Mouse (Mus musculus) erythroblast, embryonic 14.5 days (primary cell): ENCODE data around the gene Akap13. TPM values are rescaled to one million over a fixed set of nuclear protein-coding genes. Genes with fewer than 3 reads are reported as not detected.

Source experiments
- H3K27me3 ChIP-seq: 2 replicates; pipeline ENCODE4 v1.6.1; 2012; ENCODE audit warnings: inconsistent platforms; ENCODE audit not compliant: control insufficient read depth
- H3K36me3 ChIP-seq: 2 replicates; pipeline ENCODE4 v1.6.1; 2012; ENCODE audit warnings: mild to moderate bottlenecking, inconsistent platforms; ENCODE audit not compliant: control insufficient read depth
- H3K4me1 ChIP-seq: 2 replicates; pipeline ENCODE4 v1.6.1; 2012; ENCODE audit warnings: inconsistent platforms; ENCODE audit not compliant: control insufficient read depth
- H3K4me3 ChIP-seq: replicated peaks from 2 replicates; pipeline ENCODE3; 2012; ENCODE audit warnings: moderate library complexity, mild to moderate bottlenecking, inconsistent platforms
- H3K9me3 ChIP-seq: 2 replicates; pipeline ENCODE4 v1.6.1; 2012; ENCODE audit warnings: low read length, inconsistent platforms, mixed read lengths; ENCODE audit not compliant: control insufficient read depth
- GATA1 ChIP-seq: IDR thresholded peaks from 2 replicates; pipeline ENCODE4 v1.6.1; 2012; ENCODE audit warnings: low read length, inconsistent platforms, mixed read lengths
- TAL1 ChIP-seq: IDR thresholded peaks from 3 replicates; pipeline ENCODE4 v1.6.1; 2012; ENCODE audit warnings: low read length, inconsistent platforms, mixed read lengths
- polyA plus RNA-seq: library from polyadenylated mRNA; stranded (reverse); fragments of >175 nt; gene quantifications from 2 replicates; pipeline ENCODE4 v1.2.3, GENCODE M21; 2012

Akap13 gene
- polyA plus RNA-seq, 1 experiment: 1.8 TPM

DNA sequence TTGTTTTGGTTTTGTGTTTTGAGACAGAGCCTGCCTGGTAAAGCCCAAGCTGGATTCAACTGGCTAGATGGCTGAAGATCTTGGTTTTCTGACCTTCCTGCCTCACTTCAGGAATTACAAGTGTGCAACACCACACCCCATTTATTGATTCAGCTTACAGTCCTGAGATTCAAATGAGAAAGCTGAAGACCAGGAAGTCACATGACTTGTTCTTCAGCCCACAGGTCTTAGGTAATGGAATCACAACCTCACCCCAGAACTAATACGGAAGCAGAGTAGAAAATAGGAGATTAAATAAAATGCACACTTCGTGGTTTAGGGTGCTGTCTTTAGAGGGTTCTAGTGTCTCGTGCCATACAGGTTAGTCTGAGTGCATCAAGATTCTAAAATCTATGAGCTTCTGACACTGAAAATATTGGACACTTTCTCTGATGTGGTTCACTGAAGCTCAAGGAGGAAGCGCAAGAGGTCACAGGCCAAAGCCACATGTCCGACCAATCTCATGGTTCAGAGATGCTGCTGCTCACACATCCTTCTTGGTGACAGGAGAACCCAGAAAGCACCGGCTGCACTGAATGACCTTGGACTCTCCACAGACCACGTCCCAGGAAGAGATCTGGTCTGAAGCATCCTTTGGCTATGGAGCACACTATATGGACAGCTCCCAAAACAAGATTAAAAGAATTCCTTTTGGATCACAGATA is 39.3 kb upstream of the Akap13 start:
- H3K4me1 ChIP-seq: no peaks in the 10 kb centered on the region
- no peaks in the 10 kb centered on the region for H3K9me3 ChIP-seq
- H3K36me3 ChIP-seq: no peaks in the 10 kb centered on the region
- TF ChIP-seq TAL1 (no peak), GATA1 (no peak)
- no peaks in the 10 kb centered on the region for H3K27me3 ChIP-seq
- H3K4me3 ChIP-seq: no peak overlapping the region

DNA sequence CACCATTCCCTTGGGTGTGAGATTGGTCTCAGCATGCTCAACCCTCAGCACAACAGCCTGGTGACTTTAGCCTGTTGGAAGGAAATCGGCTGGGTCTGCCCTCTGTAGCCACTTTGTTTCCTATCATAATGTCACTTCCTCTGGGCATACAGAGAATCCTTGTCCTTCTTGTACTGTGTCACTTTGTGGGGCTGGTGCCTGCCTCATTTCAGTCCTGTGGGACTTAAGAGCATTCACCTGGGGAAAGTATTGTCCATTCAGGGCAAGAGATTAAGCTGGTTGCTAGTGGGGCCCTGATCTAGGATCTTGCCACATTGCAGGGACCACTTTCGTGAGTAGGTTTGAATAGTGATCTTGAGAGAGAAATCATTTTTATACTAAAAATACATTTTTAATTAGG is 34.4 kb upstream of the Akap13 start:
- TF ChIP-seq GATA1: no peak
- no peak for TF ChIP-seq TAL1
- H3K9me3 ChIP-seq: no peaks in the 10 kb centered on the region
- H3K36me3 ChIP-seq: no peaks in the 10 kb centered on the region
- H3K27me3 ChIP-seq: no peaks in the 10 kb centered on the region
- no peaks in the 10 kb centered on the region for H3K4me1 ChIP-seq
- no peak overlapping the region for H3K4me3 ChIP-seq

DNA sequence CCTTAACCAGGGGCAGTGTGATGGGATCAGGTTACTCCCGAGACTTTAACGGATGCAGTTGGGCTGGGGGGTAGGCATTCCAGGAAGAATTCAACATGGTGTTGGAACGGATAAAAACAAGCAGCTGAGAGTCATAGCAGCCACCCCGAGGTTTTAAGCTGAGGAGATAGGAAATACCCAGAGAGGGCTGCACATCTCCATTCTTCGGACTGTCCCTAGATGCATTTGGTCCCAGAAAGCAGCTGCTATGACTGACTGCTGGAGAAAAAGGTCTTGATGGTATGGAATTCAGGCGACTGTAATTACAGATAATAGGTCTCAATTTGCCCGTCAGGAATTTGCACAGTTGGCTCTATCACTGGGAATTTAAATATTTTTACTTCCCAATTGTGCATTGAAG is 31.2 kb upstream of the Akap13 start:
- H3K4me1 ChIP-seq: no peaks in the 10 kb centered on the region
- no peak overlapping the region for H3K4me3 ChIP-seq
- H3K36me3 ChIP-seq: no peaks in the 10 kb centered on the region
- no peaks in the 10 kb centered on the region for H3K9me3 ChIP-seq
- H3K27me3 ChIP-seq: no peaks in the 10 kb centered on the region
- no peak for TF ChIP-seq GATA1
- no peak for TF ChIP-seq TAL1

DNA sequence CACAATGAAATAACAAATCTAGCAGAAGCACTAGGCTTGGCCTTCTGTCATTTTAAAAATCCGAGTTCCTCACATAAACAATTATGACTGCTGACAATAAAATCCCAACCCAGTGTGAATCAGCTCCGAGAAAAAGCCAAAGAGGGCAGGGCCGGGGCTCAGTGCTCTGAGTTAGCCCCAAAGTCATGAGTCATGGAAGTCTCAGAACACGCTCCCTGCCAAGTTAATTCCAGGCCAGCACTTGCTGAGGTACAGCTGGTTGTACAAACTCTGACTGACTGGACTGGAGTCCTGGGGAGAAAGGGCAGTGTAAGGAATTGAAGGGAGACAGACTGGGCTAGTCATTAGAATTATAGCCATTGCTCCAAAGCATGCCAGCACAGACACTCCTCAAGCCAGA is 28.0 kb upstream of the Akap13 start:
- Histone ChIP-seq H3K4me1 (no peaks in the 10 kb centered on the region), H3K9me3 (no peaks in the 10 kb centered on the region), H3K4me3 (no peak overlapping the region), H3K36me3 (no peaks in the 10 kb centered on the region), H3K27me3 (no peaks in the 10 kb centered on the region)
- TF ChIP-seq GATA1 (no peak), TAL1 (no peak)

GRCm38 (mm10) chr7:75428913-75429312 is 26.4 kb upstream of the Akap13 start:
- no peaks in the 10 kb centered on the region for H3K36me3 ChIP-seq
- H3K27me3 ChIP-seq: no peaks in the 10 kb centered on the region
- H3K4me1 ChIP-seq: no peaks in the 10 kb centered on the region
- no peak overlapping the region for H3K4me3 ChIP-seq
- no peak for TF ChIP-seq TAL1
- TF ChIP-seq GATA1: no peak
- H3K9me3 ChIP-seq: no peaks in the 10 kb centered on the region

DNA sequence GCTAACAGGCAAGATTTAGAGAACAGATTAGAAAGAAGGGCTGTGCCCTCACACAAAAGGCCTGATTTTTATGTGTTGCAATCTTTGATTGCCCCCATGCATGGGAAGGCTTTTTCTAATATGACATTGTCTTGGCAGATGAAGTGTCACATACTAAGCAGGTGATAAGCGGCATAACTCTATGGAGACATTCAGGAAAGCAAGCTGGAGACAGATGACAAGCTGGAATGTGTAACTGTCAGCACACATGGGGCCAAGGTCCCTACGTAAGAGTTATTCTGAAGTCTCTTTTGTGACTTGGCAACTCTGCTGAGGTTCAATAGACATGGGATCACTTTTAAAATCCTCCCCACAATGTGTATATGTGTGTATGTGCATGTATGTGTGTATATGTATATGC is 24.8 kb upstream of the Akap13 start:
- H3K9me3 ChIP-seq: no peaks in the 10 kb centered on the region
- TF ChIP-seq TAL1: no peak
- TF ChIP-seq GATA1: no peak
- H3K4me1 ChIP-seq: no peaks in the 10 kb centered on the region
- H3K4me3 ChIP-seq: no peak overlapping the region
- no peaks in the 10 kb centered on the region for H3K36me3 ChIP-seq
- H3K27me3 ChIP-seq: no peaks in the 10 kb centered on the region

GRCm38 (mm10) chr7:75431043-75431442 is 24.3 kb upstream of the Akap13 start:
- Histone ChIP-seq H3K4me1 (no peaks in the 10 kb centered on the region), H3K27me3 (no peaks in the 10 kb centered on the region), H3K4me3 (no peak overlapping the region), H3K9me3 (no peaks in the 10 kb centered on the region), H3K36me3 (no peaks in the 10 kb centered on the region)
- TF ChIP-seq GATA1 (no peak), TAL1 (no peak)

- Histone ChIP-seq H3K36me3 (no peaks in the 10 kb centered on the region), H3K27me3 (no peaks in the 10 kb centered on the region), H3K4me1 (no peaks in the 10 kb centered on the region), H3K9me3 (no peaks in the 10 kb centered on the region), H3K4me3 (no peak overlapping the region)
- TF ChIP-seq TAL1 (no peak), GATA1 (no peak)
Observed at GRCm38 (mm10) chr7:75432046-75432445, 23.3 kb upstream of the Akap13 start.

DNA sequence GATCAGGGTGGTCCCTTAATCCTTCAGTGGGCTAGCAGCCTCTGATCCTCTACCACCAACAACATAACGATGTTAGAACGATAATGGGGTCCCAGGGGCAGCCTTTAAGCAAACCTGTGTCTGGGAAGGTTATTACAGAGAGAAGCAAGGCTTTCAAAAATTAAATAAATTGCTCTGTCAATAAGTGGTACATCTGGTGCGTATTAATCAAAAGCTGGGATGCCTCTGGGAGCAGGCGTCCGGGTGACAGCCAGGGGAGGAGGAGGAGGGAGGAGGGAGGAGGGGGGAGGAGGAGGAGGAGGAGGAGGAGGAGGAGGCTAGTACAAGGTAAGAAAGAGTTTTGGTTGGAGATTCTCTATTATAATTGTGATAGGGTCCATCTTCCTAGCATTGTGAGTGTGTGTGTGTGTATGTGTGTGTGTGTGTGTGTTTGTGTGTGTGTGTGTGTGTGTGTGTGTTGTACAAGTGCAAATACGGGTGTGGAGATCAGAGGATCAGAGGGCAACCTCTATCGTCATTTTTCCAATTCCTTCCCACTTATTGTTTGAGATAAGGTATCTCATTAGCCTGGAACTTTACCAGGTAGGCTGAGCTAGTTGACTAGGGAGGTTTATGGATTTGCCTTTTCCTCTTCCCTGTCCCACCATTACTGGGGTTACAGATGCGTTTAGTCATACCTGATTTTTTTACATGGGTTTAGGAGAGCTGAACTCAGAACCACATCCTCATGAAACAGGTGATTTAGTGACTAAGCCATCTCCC is 18.7 kb upstream of the Akap13 start:
- TF ChIP-seq GATA1 (no peak), TAL1 (no peak)
- Histone ChIP-seq H3K36me3 (no peaks in the 10 kb centered on the region), H3K27me3 (no peaks in the 10 kb centered on the region), H3K4me1 (no peaks in the 10 kb centered on the region), H3K9me3 (no peaks in the 10 kb centered on the region), H3K4me3 (no peak overlapping the region)
